Comparison of ENCODE assay signal across 7 mouse cellular contexts in genomic region chr11:97310895-97311631, GRCm38 (mm10). TPM values are rescaled to one million over a fixed set of nuclear protein-coding genes. Genes with fewer than 3 reads are reported as not detected.
DNase-seq lines count a peak whose midpoint lies in the region; ATAC-seq and TF ChIP-seq lines count a peak whose summit lies in the region.

No protein-coding gene starts in this region.

- TF ChIP-seq CTCF in ES-Bruce4 (IDR thresholded peaks at IDR 0.05; ENCODE audit: low read depth, low read length) = no peak
- TF ChIP-seq CTCF in stomach, postnatal 0 days (IDR thresholded peaks at IDR 0.05; ENCODE audit: low read depth) = peak; percentile 62
- no peak for TF ChIP-seq CTCF in thymus, adult 2 months (IDR thresholded peaks at IDR 0.05; ENCODE audit: borderline replicate concordance, control insufficient read depth, extremely low read depth, insufficient read depth, low read length, poor library complexity)

- no peak for ATAC-seq in forebrain, embryonic 14.5 days
- ATAC-seq in intestine, embryonic 14.5 days (replicated peaks; ENCODE audit: low FRiP score, low TSS enrichment, low read depth) = no peak
- no peak for ATAC-seq in stomach, postnatal 0 days (ENCODE audit: low FRiP score, low TSS enrichment)

- peak overlapping the region; percentile 31 for H3K4me3 ChIP-seq in ES-Bruce4 (ENCODE audit: low read depth, low read length)
- peak overlapping the region; percentile 32 for H3K4me3 ChIP-seq in forebrain, embryonic 14.5 days (ENCODE audit: low read depth, low read length)
- peak overlapping the region; percentile 18 for H3K4me3 ChIP-seq in intestine, embryonic 14.5 days (ENCODE audit: low read depth, low read length)
- peak overlapping the region; percentile 40 for H3K4me3 ChIP-seq in stomach, postnatal 0 days (ENCODE audit: low read depth, low read length)
- H3K4me3 ChIP-seq in thymus, adult 2 months (ENCODE audit: control insufficient read depth, insufficient read depth, low read length) = no peak overlapping the region

- H3K9me3 ChIP-seq in ES-Bruce4 (replicated peaks; ENCODE audit: control insufficient read depth, insufficient read depth, low read length, poor library complexity, severe bottlenecking) = no peaks in the 10 kb centered on the region
- no peaks in the 10 kb centered on the region for H3K9me3 ChIP-seq in forebrain, embryonic 14.5 days (replicated peaks; ENCODE audit: control insufficient read depth, low read length)
- no peaks in the 10 kb centered on the region for H3K9me3 ChIP-seq in intestine, embryonic 14.5 days (ENCODE audit: control insufficient read depth, low read length)
- no peaks in the 10 kb centered on the region for H3K9me3 ChIP-seq in stomach, postnatal 0 days (ENCODE audit: control insufficient read depth, low read length)

- no peaks in the 10 kb centered on the region for H3K36me3 ChIP-seq in ES-Bruce4 (ENCODE audit: control insufficient read depth, insufficient read depth, low read length, poor library complexity, severe bottlenecking)
- no peaks in the 10 kb centered on the region for H3K36me3 ChIP-seq in forebrain, embryonic 14.5 days (ENCODE audit: control insufficient read depth, insufficient read depth, low read length)
- no peaks in the 10 kb centered on the region for H3K36me3 ChIP-seq in intestine, embryonic 14.5 days (ENCODE audit: control insufficient read depth, insufficient read depth, low read length)
- no peaks in the 10 kb centered on the region for H3K36me3 ChIP-seq in stomach, postnatal 0 days (ENCODE audit: control insufficient read depth, insufficient read depth, low read length)
- no peaks in the 10 kb centered on the region for H3K36me3 ChIP-seq in thymus, adult 2 months (ENCODE audit: control insufficient read depth, insufficient read depth, low read length)

- H3K27me3 ChIP-seq in ES-Bruce4 (ENCODE audit: control insufficient read depth, insufficient read depth, low read length, poor library complexity, severe bottlenecking) = no peaks in the 10 kb centered on the region
- no peaks in the 10 kb centered on the region for H3K27me3 ChIP-seq in forebrain, embryonic 14.5 days (replicated peaks; ENCODE audit: control insufficient read depth, insufficient read depth, low read length)
- no peaks in the 10 kb centered on the region for H3K27me3 ChIP-seq in intestine, embryonic 14.5 days (replicated peaks; ENCODE audit: control insufficient read depth, insufficient read depth, low read length)
- H3K27me3 ChIP-seq in stomach, postnatal 0 days (ENCODE audit: control insufficient read depth, insufficient read depth, low read length) = no peaks in the 10 kb centered on the region
- no peaks in the 10 kb centered on the region; the same call in 1 of the 2 replicates for H3K27me3 ChIP-seq in thymus, adult 2 months (ENCODE audit: control insufficient read depth, insufficient read depth, low read length)

- TF ChIP-seq POLR2A in ES-Bruce4 (IDR thresholded peaks at IDR 0.05; ENCODE audit: insufficient read depth, low read length) = no peak
- TF ChIP-seq POLR2A in thymus, adult 2 months (IDR thresholded peaks at IDR 0.05; ENCODE audit: control insufficient read depth, extremely low read depth, insufficient read depth, low read length, poor library complexity) = no peak

- DNase-seq in MN1 (ENCODE audit: low spot score) = peak; percentile 67
- DNase-seq in forebrain, embryonic 14.5 days (ENCODE audit: low spot score) = peak; percentile 60
- peak; percentile 73 for DNase-seq in intestine, embryonic 14.5 days (ENCODE audit: low spot score)
- peak; percentile 58 for DNase-seq in lung, postnatal 10 days
- DNase-seq in stomach, postnatal 0 days (ENCODE audit: low spot score) = peak; percentile 41
- DNase-seq in thymus, adult 2 months = no peak

- 5% methylated on average over 18 of the region's 18 CpGs for WGBS in forebrain, embryonic 14.5 days
- WGBS in intestine, embryonic 14.5 days = 5% methylated on average over 18 of the region's 18 CpGs
- 5% methylated on average over 18 of the region's 18 CpGs for whole genome bisulfite sequencing in stomach, postnatal 0 days
- 15% methylated on average over 18 of the region's 18 CpGs for WGBS in thymus, adult 2 months

- peak overlapping the region; percentile 76 for H3K4me2 ChIP-seq in forebrain, embryonic 14.5 days (ENCODE audit: low read length)
- H3K4me2 ChIP-seq in intestine, embryonic 14.5 days (ENCODE audit: low read length) = peak overlapping the region; percentile 96
- H3K4me2 ChIP-seq in stomach, postnatal 0 days (replicated peaks; ENCODE audit: low read depth) = peak overlapping the region; percentile 53

- TF ChIP-seq EP300 in ES-Bruce4 (IDR thresholded peaks at IDR 0.05; ENCODE audit: insufficient read depth, low read depth, low read length) = 0 out of 2 replicates have a peak, but pooled peaks have one; percentile 6
- TF ChIP-seq EP300 in stomach, postnatal 0 days (optimal IDR thresholded peaks at IDR 0.05) = no peak

- peaks cover 2% of the 10 kb centered on the region for H3K4me1 ChIP-seq in ES-Bruce4 (ENCODE audit: control insufficient read depth, insufficient read depth, low read length)
- H3K4me1 ChIP-seq in forebrain, embryonic 14.5 days (ENCODE audit: control insufficient read depth, insufficient read depth, low read length) = peaks cover 9% of the 10 kb centered on the region
- H3K4me1 ChIP-seq in intestine, embryonic 14.5 days (replicated peaks; ENCODE audit: control insufficient read depth, insufficient read depth, low read length) = peaks cover 20% of the 10 kb centered on the region
- H3K4me1 ChIP-seq in stomach, postnatal 0 days (replicated peaks; ENCODE audit: control insufficient read depth, insufficient read depth) = no peaks in the 10 kb centered on the region
- H3K4me1 ChIP-seq in thymus, adult 2 months (replicated peaks; ENCODE audit: control insufficient read depth, insufficient read depth, low read length) = peaks cover 9% of the 10 kb centered on the region

- H3K9ac ChIP-seq in ES-Bruce4 (ENCODE audit: low read depth, poor library complexity, severe bottlenecking) = peak overlapping the region; percentile 98
- H3K9ac ChIP-seq in forebrain, embryonic 14.5 days (ENCODE audit: low read length) = peak overlapping the region; percentile 4; the same call in 1 of the 2 replicates
- peak overlapping the region; percentile 34; the same call in 1 of the 2 replicates for H3K9ac ChIP-seq in intestine, embryonic 14.5 days (ENCODE audit: low read length)
- peak overlapping the region; percentile 54 for H3K9ac ChIP-seq in stomach, postnatal 0 days (ENCODE audit: low read length)

- peak overlapping the region; percentile 97 for H3K27ac ChIP-seq in ES-Bruce4 (ENCODE audit: insufficient read depth, low read length)
- H3K27ac ChIP-seq in forebrain, embryonic 14.5 days (ENCODE audit: low read depth, low read length) = peak overlapping the region; percentile 5; the same call in 1 of the 2 replicates
- H3K27ac ChIP-seq in intestine, embryonic 14.5 days (ENCODE audit: low read depth) = peak overlapping the region; percentile 67
- peak overlapping the region; percentile 91 for H3K27ac ChIP-seq in stomach, postnatal 0 days (replicated peaks)
- H3K27ac ChIP-seq in thymus, adult 2 months (ENCODE audit: control insufficient read depth, insufficient read depth, low read length) = no peak overlapping the region

RNA-seq across cellular contexts. Expression of gene Mrpl45, which starts 4.5 kb away (rescaled TPM):
- polyA plus RNA-seq in ES-Bruce4 (2011; ENCODE audit: insufficient read depth, insufficient read length, low read depth, missing spikeins) = 92.7 and 103 TPM in 2 replicates
- 42.2 and 43.4 TPM in 2 replicates for polyA plus RNA-seq in forebrain, embryonic 14.5 days (2014; fragmentation: Nextera tagmentation; extraction: Ambion mirVana)
- polyA plus RNA-seq in intestine, embryonic 14.5 days (2014; fragmentation: Nextera tagmentation; extraction: Ambion mirVana) = 52.1 and 55.5 TPM in 2 replicates
- polyA plus RNA-seq in stomach, postnatal 0 days (2015; fragmentation: Nextera tagmentation; extraction: Ambion mirVana) = 28.2 and 28.8 TPM in 2 replicates
- polyA plus RNA-seq in thymus, adult 2 months (2012; rRNA removed) = 13.2 and 14.1 TPM in 2 replicates

RNA-seq across cellular contexts. Expression of gene Npepps, which starts 30.6 kb away (rescaled TPM):
- 213 and 223 TPM in 2 replicates for polyA plus RNA-seq in ES-Bruce4 (2011; ENCODE audit: insufficient read depth, insufficient read length, low read depth, missing spikeins)
- 91.3 and 97.4 TPM in 2 replicates for polyA plus RNA-seq in forebrain, embryonic 14.5 days (2014; fragmentation: Nextera tagmentation; extraction: Ambion mirVana)
- polyA plus RNA-seq in intestine, embryonic 14.5 days (2014; fragmentation: Nextera tagmentation; extraction: Ambion mirVana) = 83.1 and 90.0 TPM in 2 replicates
- polyA plus RNA-seq in stomach, postnatal 0 days (2015; fragmentation: Nextera tagmentation; extraction: Ambion mirVana) = 43.4 and 52.8 TPM in 2 replicates
- polyA plus RNA-seq in thymus, adult 2 months (2012; rRNA removed) = 36.9 and 42.9 TPM in 2 replicates

RNA-seq across cellular contexts. Expression of gene Gpr179, which starts 40.8 kb away (rescaled TPM):
- 0.14 and 0.24 TPM in 2 replicates for polyA plus RNA-seq in ES-Bruce4 (2011; ENCODE audit: insufficient read depth, insufficient read length, low read depth, missing spikeins)
- polyA plus RNA-seq in forebrain, embryonic 14.5 days (2014; fragmentation: Nextera tagmentation; extraction: Ambion mirVana) = 0.20 and 0.34 TPM in 2 replicates
- 0.11 and 0.15 TPM in 2 replicates for polyA plus RNA-seq in intestine, embryonic 14.5 days (2014; fragmentation: Nextera tagmentation; extraction: Ambion mirVana)
- polyA plus RNA-seq in stomach, postnatal 0 days (2015; fragmentation: Nextera tagmentation; extraction: Ambion mirVana) = 0.17 and 0.23 TPM in 2 replicates
- polyA plus RNA-seq in thymus, adult 2 months (2012; rRNA removed) = 0.54 and 0.70 TPM in 2 replicates

RNA-seq across cellular contexts. Expression of gene Socs7, which starts 51.3 kb away (rescaled TPM):
- polyA plus RNA-seq in ES-Bruce4 (2011; ENCODE audit: insufficient read depth, insufficient read length, low read depth, missing spikeins) = 21.1 and 25.5 TPM in 2 replicates
- polyA plus RNA-seq in forebrain, embryonic 14.5 days (2014; fragmentation: Nextera tagmentation; extraction: Ambion mirVana) = 5.7 and 5.9 TPM in 2 replicates
- polyA plus RNA-seq in intestine, embryonic 14.5 days (2014; fragmentation: Nextera tagmentation; extraction: Ambion mirVana) = 2.1 and 2.5 TPM in 2 replicates
- polyA plus RNA-seq in stomach, postnatal 0 days (2015; fragmentation: Nextera tagmentation; extraction: Ambion mirVana) = 1.3 and 1.7 TPM in 2 replicates
- polyA plus RNA-seq in thymus, adult 2 months (2012; rRNA removed) = 17.3 and 17.8 TPM in 2 replicates

Comparison
In these comparisons a context has a peak if more than half of its experiments do, and no peak if none do; other contexts are left out.
1. H3K9ac ChIP-seq: peak in every context shown above with its lines; median percentile 98 in ES-Bruce4; 54 in stomach, postnatal 0 days; 34 in intestine, embryonic 14.5 days; 4 in forebrain, embryonic 14.5 days.